Comparison of ENCODE assay signal across 16 mouse cellular contexts in the genomic region with DNA sequence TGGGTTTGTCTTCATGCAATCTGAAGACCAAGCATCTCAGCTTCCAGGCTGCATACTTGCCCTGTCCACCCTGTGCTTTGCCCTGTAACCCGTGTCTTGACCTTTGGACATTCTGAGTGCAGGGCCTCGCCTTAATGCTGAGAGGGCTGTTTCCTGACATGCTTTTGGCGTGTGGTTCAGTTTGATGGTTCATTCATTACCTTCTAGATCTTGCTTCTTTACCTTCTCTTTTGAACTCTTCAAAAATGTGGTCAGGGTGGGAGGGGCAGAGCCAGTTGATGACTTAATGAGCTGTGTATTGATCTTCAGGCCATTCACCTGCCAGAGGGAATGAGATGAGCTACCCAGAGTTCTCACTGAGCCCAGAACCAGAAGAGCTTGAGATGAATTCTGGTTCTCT. TPM values are rescaled to one million over a fixed set of nuclear protein-coding genes. Genes with fewer than 3 reads are reported as not detected.
DNase-seq lines count a peak whose midpoint lies in the region; ATAC-seq and TF ChIP-seq lines count a peak whose summit lies in the region.
"Had no signal": no experiment of that assay in that cellular context is flagged by ENCODE, and none has a peak within 500 bp of the region (broad histone marks: within the 10 kb centered on the region; RNA-seq: fewer than 3 reads in every experiment).

No protein-coding gene starts in this region.

- H3K9me3 ChIP-seq in G1E (replicated peaks) (no peaks in the 10 kb centered on the region), MEL (replicated peaks; ENCODE audit: insufficient read depth, low read length) (no peaks in the 10 kb centered on the region)
- H3K9me3 ChIP-seq in kidney, embryonic 16.5 days (ENCODE audit: low read length): no peaks in the 10 kb centered on the region
- no peaks in the 10 kb centered on the region for H3K9me3 ChIP-seq in liver, postnatal 0 days (ENCODE audit: low read length)
- H3K9me3 ChIP-seq: forebrain, embryonic 15.5 days; midbrain, embryonic 10.5 days; neural tube, embryonic 12.5 days had no signal

- no peak for ATAC-seq in G1E (ENCODE audit: extremely low read depth, insufficient number of reproducible peaks, low FRiP score, poor library complexity, severe bottlenecking)
- peak; percentile 65; the same call in 1 of the 2 replicates for ATAC-seq in kidney, embryonic 16.5 days (ENCODE audit: low FRiP score, low TSS enrichment)
- peak; percentile 54; the same call in 1 of the 2 replicates for ATAC-seq in liver, postnatal 0 days
- ATAC-seq: forebrain, embryonic 15.5 days; inflammation-experienced regulatory T-cells, adult 6 months had no signal

- no peaks in the 10 kb centered on the region for H3K27me3 ChIP-seq in G1E (ENCODE audit: insufficient read depth, low read length)
- H3K27me3 ChIP-seq in MEL (ENCODE audit: control insufficient read depth in 1 of 2, insufficient read depth in 2 of 2, low read length in 2 of 2): no peaks in the 10 kb centered on the region
- no peaks in the 10 kb centered on the region for H3K27me3 ChIP-seq in kidney, embryonic 16.5 days (ENCODE audit: insufficient read depth, low read length)
- H3K27me3 ChIP-seq in liver, postnatal 0 days (ENCODE audit: insufficient read depth, low read length): no peaks in the 10 kb centered on the region
- H3K27me3 ChIP-seq: forebrain, embryonic 15.5 days; neural tube, embryonic 12.5 days had no signal

- peaks cover 71% of the 10 kb centered on the region for H3K4me1 ChIP-seq in G1E (ENCODE audit: insufficient read depth, low read depth, low read length)
- H3K4me1 ChIP-seq in MEL (ENCODE audit: control insufficient read depth in 1 of 2, insufficient read depth in 2 of 2, low read length in 2 of 2): peaks cover 14 to 18% of the 10 kb centered on the region in 2 experiments
- H3K4me1 ChIP-seq in kidney, embryonic 16.5 days (ENCODE audit: insufficient read depth, low read length): peaks cover 7% of the 10 kb centered on the region; the same call in 1 of the 2 replicates
- H3K4me1 ChIP-seq in liver, postnatal 0 days (ENCODE audit: insufficient read depth): peaks cover 14% of the 10 kb centered on the region
- H3K4me1 ChIP-seq: forebrain, embryonic 15.5 days; midbrain, embryonic 10.5 days; neural tube, embryonic 12.5 days had no signal

- H3K36me3 ChIP-seq in G1E (replicated peaks): peaks cover 54% of the 10 kb centered on the region
- H3K36me3 ChIP-seq in MEL (ENCODE audit: control insufficient read depth in 1 of 2, insufficient read depth in 2 of 2, low read length in 2 of 2): peaks cover 3 to 20% of the 10 kb centered on the region in 2 experiments
- H3K36me3 ChIP-seq in kidney, embryonic 16.5 days (ENCODE audit: insufficient read depth, low read length): 0 out of 2 replicates have a peak, but pooled peaks cover 3% of the 10 kb centered on the region
- H3K36me3 ChIP-seq in liver, postnatal 0 days (replicated peaks; ENCODE audit: insufficient read depth, low read length): peaks cover 11% of the 10 kb centered on the region
- H3K36me3 ChIP-seq: forebrain, embryonic 15.5 days had no signal

- DNase-seq in G1E (ENCODE audit: low spot score) (no peak), MEL (ENCODE audit: low read depth, low spot score) (no peak)
- no peak for DNase-seq in liver, postnatal 0 days
- DNase-seq in left cerebral cortex, postnatal 10 days (ENCODE audit: extremely low spot score in 1 of 2, low spot score in 2 of 2): no peak
- no peak for DNase-seq in Muller cell, postnatal 12 days (ENCODE audit: inconsistent ontology term)
- DNase-seq in c-Kit-positive CD71-positive TER-119-positive erythroid progenitor cells, embryonic 14.5 days (ENCODE audit: low spot score): no peak
- DNase-seq: adrenal gland, adult 8-10 months; cerebellum, adult 11-12 months; spleen, adult 18-20 months had no signal

- no peaks in the 10 kb centered on the region; the same call in 1 of the 2 replicates for H3K79me2 ChIP-seq in MEL (ENCODE audit: control insufficient read depth, insufficient read depth, low read length, poor library complexity)

- TF ChIP-seq RAD21 in MEL (IDR thresholded peaks at IDR 0.05; ENCODE audit: low read depth, low read length): no peak

- peak overlapping the region; percentile 27; the same call in 1 of the 2 replicates for H3K4me3 ChIP-seq in G1E (ENCODE audit: low read depth, low read length)
- H3K4me3 ChIP-seq in MEL (ENCODE audit: control insufficient read depth in 1 of 2, insufficient read depth in 1 of 2, low read depth in 2 of 2, low read length in 2 of 2): no peak overlapping the region
- no peak overlapping the region for H3K4me3 ChIP-seq in kidney, embryonic 16.5 days (ENCODE audit: low read length)
- H3K4me3 ChIP-seq in liver, postnatal 0 days (ENCODE audit: low read depth, low read length): no peak overlapping the region
- H3K4me3 ChIP-seq: erythroblast, embryonic 14.5 days; forebrain, embryonic 15.5 days; midbrain, embryonic 10.5 days; neural tube, embryonic 12.5 days had no signal

- H3K4me2 ChIP-seq in kidney, embryonic 16.5 days (replicated peaks; ENCODE audit: low read depth, low read length): no peak overlapping the region
- H3K4me2 ChIP-seq in liver, postnatal 0 days (ENCODE audit: low read depth, low read length): no peak overlapping the region
- H3K4me2 ChIP-seq: forebrain, embryonic 15.5 days; neural tube, embryonic 12.5 days had no signal

- WGBS in kidney, embryonic 16.5 days: 59% methylated on average over 3 of the region's 3 CpGs
- WGBS in liver, postnatal 0 days (ENCODE audit: insufficient replicate concordance): 58% methylated on average over 3 of the region's 3 CpGs

- intact Hi-C loops in left cerebral cortex, postnatal 10 days (cut with DNase I): no loop called here

- peak overlapping the region; percentile 20; the same call in 1 of the 2 replicates for H3K27ac ChIP-seq in MEL (ENCODE audit: control insufficient read depth, low read depth, low read length)
- H3K27ac ChIP-seq in kidney, embryonic 16.5 days (ENCODE audit: low read length): no peak overlapping the region
- H3K27ac ChIP-seq in liver, postnatal 0 days (ENCODE audit: low read depth): no peak overlapping the region
- H3K27ac ChIP-seq: forebrain, embryonic 15.5 days; liver, embryonic 14.5 days; midbrain, embryonic 10.5 days; neural tube, embryonic 12.5 days had no signal

- no peak for TF ChIP-seq POLR2A in MEL (IDR thresholded peaks at IDR 0.05; ENCODE audit: control insufficient read depth in 1 of 2, insufficient read depth in 1 of 2, low read depth in 1 of 2, low read length in 2 of 2, poor library complexity in 1 of 2)

- TF ChIP-seq CTCF in G1E (IDR thresholded peaks at IDR 0.05; ENCODE audit: low read depth, low read length) (no peak), MEL (IDR thresholded peaks at IDR 0.05 in 2 of 3, conservative IDR thresholded peaks at IDR 0.05 in 1 of 3; ENCODE audit: control insufficient read depth in 1 of 3, insufficient read depth in 1 of 3, low read depth in 2 of 3, low read length in 3 of 3, poor library complexity in 1 of 3, severe bottlenecking in 1 of 3) (no peak)
- no peak for TF ChIP-seq CTCF in liver, postnatal 0 days (IDR thresholded peaks at IDR 0.05; ENCODE audit: low read depth)

- TF ChIP-seq EP300 in MEL (IDR thresholded peaks at IDR 0.05; ENCODE audit: low read depth in 1 of 2, low read length in 2 of 2): no peak
- no peak for TF ChIP-seq EP300 in liver, postnatal 0 days (IDR thresholded peaks at IDR 0.05; ENCODE audit: low read depth)

- H3K9ac ChIP-seq in MEL (ENCODE audit: control insufficient read depth, low read depth, low read length, poor library complexity, severe bottlenecking): no peak overlapping the region
- no peak overlapping the region for H3K9ac ChIP-seq in kidney, embryonic 16.5 days (replicated peaks; ENCODE audit: low read length)
- H3K9ac ChIP-seq in liver, postnatal 0 days (replicated peaks): no peak overlapping the region
- H3K9ac ChIP-seq: forebrain, embryonic 15.5 days; liver, embryonic 14.5 days; neural tube, embryonic 12.5 days had no signal

TF ChIP-seq in MEL, 35 proteins besides CTCF, POLR2A, EP300 and RAD21:
- TF ChIP-seq MEF2A (IDR thresholded peaks at IDR 0.05; ENCODE audit: extremely low read depth, insufficient replicate concordance, low read depth, low read length, poor library complexity, severe bottlenecking): no peak
- no peak for TF ChIP-seq TAL1 (IDR thresholded peaks at IDR 0.05; ENCODE audit: low read length)
- no peak for TF ChIP-seq GABPA (IDR thresholded peaks at IDR 0.05; ENCODE audit: low read depth, low read length)
- no peak for TF ChIP-seq CHD2 (IDR thresholded peaks at IDR 0.05; ENCODE audit: low read length)
- no peak for TF ChIP-seq CHD1 (IDR thresholded peaks at IDR 0.05; ENCODE audit: low read depth, low read length)
- no peak for TF ChIP-seq MYB (IDR thresholded peaks at IDR 0.05; ENCODE audit: low read depth, low read length)
- TF ChIP-seq MAX (IDR thresholded peaks at IDR 0.05; ENCODE audit: low read length): no peak
- TF ChIP-seq SMC3 (IDR thresholded peaks at IDR 0.05; ENCODE audit: low read depth, low read length): no peak
- TF ChIP-seq ETS1 (IDR thresholded peaks at IDR 0.05; ENCODE audit: low read depth, low read length): no peak
- TF ChIP-seq POLR2AphosphoS5 (IDR thresholded peaks at IDR 0.05; ENCODE audit: borderline replicate concordance, low read depth, low read length): no peak
- TF ChIP-seq TCF12 (IDR thresholded peaks at IDR 0.05; ENCODE audit: low read depth, low read length): no peak
- no peak for TF ChIP-seq ZNF384 (IDR thresholded peaks at IDR 0.05; ENCODE audit: low read depth, low read length)
- TF ChIP-seq ZC3H11A (IDR thresholded peaks at IDR 0.05; ENCODE audit: low read depth, low read length): no peak
- TF ChIP-seq BHLHE40 (IDR thresholded peaks at IDR 0.05; ENCODE audit: borderline replicate concordance, low read depth, low read length): no peak
- no peak for TF ChIP-seq MXI1 (IDR thresholded peaks at IDR 0.05; ENCODE audit: low read depth, low read length)
- TF ChIP-seq JUND (IDR thresholded peaks at IDR 0.05; ENCODE audit: low read depth, low read length): no peak
- TF ChIP-seq RCOR1 (IDR thresholded peaks at IDR 0.05; ENCODE audit: low read depth, low read length): no peak
- TF ChIP-seq USF2 (IDR thresholded peaks at IDR 0.05; ENCODE audit: borderline replicate concordance in 1 of 2, insufficient read depth in 1 of 2, low read depth in 1 of 2, low read length in 2 of 2): no peak
- no peak for TF ChIP-seq ZMIZ1 (IDR thresholded peaks at IDR 0.05; ENCODE audit: low read depth, low read length)

RNA-seq across cellular contexts. Expression of gene Dgkd, which starts 55.6 kb away (rescaled TPM):
- total RNA-seq in G1E (2014; fragmentation: Nextera tagmentation) (58.8 and 61.5 TPM in 2 replicates), G1E (2017) (57.3 and 60.6 TPM in 2 replicates), MEL (2012; rRNA removed) (29.5 and 31.8 TPM in 2 replicates)
- polyA plus RNA-seq in G1E (2012) (15.2 and 20.2 TPM in 2 replicates), MEL (2012; ENCODE audit: insufficient read depth in 1 of 2, insufficient read length in 2 of 2, low read depth in 1 of 2, low replicate concordance in 2 of 2, missing spikeins in 1 of 2) (100 to 1,000 TPM in 1 of 2 experiments, 10 to 100 TPM in 1; 39.5 to 135 TPM)
- 33.8 and 35.3 TPM in 2 replicates for polyA plus RNA-seq in kidney, embryonic 16.5 days (2015; fragmentation: Nextera tagmentation; extraction: Ambion mirVana)
- polyA plus RNA-seq in liver, postnatal 0 days (2015; fragmentation: Nextera tagmentation; extraction: Ambion mirVana): 8.3 and 9.1 TPM in 2 replicates
- total RNA-seq in left cerebral cortex, postnatal 10 days (2021): 100 to 1,000 TPM; 140 to 160 TPM
